Mouse (Mus musculus) layer of hippocampus, adult 9-11 months (tissue): ENCODE data around the gene Tanc1.
"Not testable (repeated sequence)": the region's sequence is repeated elsewhere in the genome, so short reads cannot be mapped to it uniquely, and the experiment has no call there.

ENCODE experiments used
- DNase-seq: peaks from one replicate; pipeline ENCODE4 v3.0.0; 2022

Tanc1 gene

GRCm38 (mm10) chr2:59611831-59612732, at the start of gene Tanc1:
TSS of gene Tanc1 (plus strand) at chr2:59612042.
- peak; percentile 86 for DNase-seq

GRCm38 (mm10) chr2:59562215-59562614, 49.6 kb upstream of the Tanc1 start:
- DNase-seq: no peak

- no peak for DNase-seq
Measured at GRCm38 (mm10) chr2:59562696-59563095, 49.1 kb upstream of the Tanc1 start.

GRCm38 (mm10) chr2:59564029-59564611, 47.7 kb upstream of the Tanc1 start:
- not testable (repeated sequence) for DNase-seq

GRCm38 (mm10) chr2:59564947-59565346, 46.9 kb upstream of the Tanc1 start:
- DNase-seq: no peak

GRCm38 (mm10) chr2:59580939-59581338, 30.9 kb upstream of the Tanc1 start:
- no peak for DNase-seq

GRCm38 (mm10) chr2:59583961-59584360, 27.9 kb upstream of the Tanc1 start:
- peak; percentile 37 for DNase-seq

GRCm38 (mm10) chr2:59587387-59588095, 24.3 kb upstream of the Tanc1 start:
- peak; percentile 29 for DNase-seq

GRCm38 (mm10) chr2:59588096-59588405, 23.8 kb upstream of the Tanc1 start:
- no peak for DNase-seq

GRCm38 (mm10) chr2:59593341-59593902, 18.4 kb upstream of the Tanc1 start:
- no peak for DNase-seq

GRCm38 (mm10) chr2:59594095-59594494, 17.7 kb upstream of the Tanc1 start:
- DNase-seq: no peak

GRCm38 (mm10) chr2:59596545-59596944, 15.3 kb upstream of the Tanc1 start:
- no peak for DNase-seq

- DNase-seq: no peak
Measured at GRCm38 (mm10) chr2:59598286-59598685, 13.6 kb upstream of the Tanc1 start.

- DNase-seq: no peak
Measured at GRCm38 (mm10) chr2:59598894-59599293, 12.9 kb upstream of the Tanc1 start.

GRCm38 (mm10) chr2:59599338-59600111, 12.3 kb upstream of the Tanc1 start:
- no peak for DNase-seq

- DNase-seq: no peak
Measured at GRCm38 (mm10) chr2:59600123-59600840, 11.6 kb upstream of the Tanc1 start.

- peak; percentile 21 for DNase-seq
Measured at GRCm38 (mm10) chr2:59600980-59601379, 10.9 kb upstream of the Tanc1 start.

GRCm38 (mm10) chr2:59601452-59601851, 10.4 kb upstream of the Tanc1 start:
- no peak for DNase-seq

GRCm38 (mm10) chr2:59608958-59609357, 2.9 kb upstream of the Tanc1 start:
- DNase-seq: no peak

- DNase-seq: no peak
Measured at GRCm38 (mm10) chr2:59611216-59611810, 529 bp upstream of the Tanc1 start.

GRCm38 (mm10) chr2:59612733-59613473, 1.1 kb downstream of the Tanc1 start:
- no peak for DNase-seq
